Comparison of ENCODE assay signal across 10 mouse cellular contexts in genomic region chr3:55816638-55817375, GRCm38 (mm10). TPM values are rescaled to one million over a fixed set of nuclear protein-coding genes. Genes with fewer than 3 reads are reported as not detected.
DNase-seq lines count a peak whose midpoint lies in the region; ATAC-seq and TF ChIP-seq lines count a peak whose summit lies in the region.
"Had no signal": no experiment of that assay in that cellular context is flagged by ENCODE, and none has a peak within 500 bp of the region (broad histone marks: within the 10 kb centered on the region; RNA-seq: fewer than 3 reads in every experiment).

No protein-coding gene starts in this region.

- H3K79me2 ChIP-seq in liver, adult 2 months (ENCODE audit: control insufficient read depth, insufficient read depth, low read length) = no peaks in the 10 kb centered on the region

- no peak overlapping the region for H3K4me2 ChIP-seq in forebrain, postnatal 0 days (ENCODE audit: low read depth)
- H3K4me2 ChIP-seq in forebrain, embryonic 14.5 days (ENCODE audit: low read length) = no peak overlapping the region
- H3K4me2 ChIP-seq in liver, embryonic 12.5 days = no peak overlapping the region
- H3K4me2 ChIP-seq in embryonic facial prominence, embryonic 13.5 days = 0 out of 2 replicates have a peak overlapping the region, but pooled peaks have one; percentile 14
- no peak overlapping the region for H3K4me2 ChIP-seq in forebrain, embryonic 12.5 days

- no peak for TF ChIP-seq CTCF in forebrain, postnatal 0 days (IDR thresholded peaks at IDR 0.05; ENCODE audit: low read depth)
- no peak for TF ChIP-seq CTCF in liver, adult 2 months (IDR thresholded peaks at IDR 0.05; ENCODE audit: low read depth, low read length)

- no peaks in the 10 kb centered on the region for H3K9me3 ChIP-seq in forebrain, postnatal 0 days (ENCODE audit: low read length)
- no peaks in the 10 kb centered on the region for H3K9me3 ChIP-seq in forebrain, embryonic 14.5 days (replicated peaks; ENCODE audit: control insufficient read depth, low read length)
- H3K9me3 ChIP-seq in liver, embryonic 12.5 days (replicated peaks) = no peaks in the 10 kb centered on the region
- H3K9me3 ChIP-seq in embryonic facial prominence, embryonic 13.5 days = no peaks in the 10 kb centered on the region; the same call in 1 of the 2 replicates
- no peaks in the 10 kb centered on the region for H3K9me3 ChIP-seq in forebrain, embryonic 12.5 days

- H3K36me3 ChIP-seq in forebrain, postnatal 0 days (ENCODE audit: insufficient read depth) = peaks cover 8% of the 10 kb centered on the region; the same call in 1 of the 2 replicates
- peaks cover 4% of the 10 kb centered on the region; the same call in 1 of the 2 replicates for H3K36me3 ChIP-seq in forebrain, embryonic 14.5 days (ENCODE audit: control insufficient read depth, insufficient read depth, low read length)
- no peaks in the 10 kb centered on the region for H3K36me3 ChIP-seq in liver, adult 2 months (ENCODE audit: control insufficient read depth, insufficient read depth, low read length)
- no peaks in the 10 kb centered on the region for H3K36me3 ChIP-seq in liver, embryonic 12.5 days
- H3K36me3 ChIP-seq in embryonic facial prominence, embryonic 13.5 days = no peaks in the 10 kb centered on the region
- H3K36me3 ChIP-seq in forebrain, embryonic 12.5 days (replicated peaks) = 0 out of 2 replicates have a peak, but pooled peaks cover 2% of the 10 kb centered on the region

- H3K4me3 ChIP-seq in forebrain, postnatal 0 days (ENCODE audit: low read depth, low read length) = no peak overlapping the region
- no peak overlapping the region for H3K4me3 ChIP-seq in forebrain, embryonic 14.5 days (ENCODE audit: low read depth, low read length)
- H3K4me3 ChIP-seq in liver, adult 2 months (ENCODE audit: insufficient read depth, low read depth, low read length) = no peak overlapping the region
- no peak overlapping the region for H3K4me3 ChIP-seq in liver, embryonic 12.5 days
- H3K4me3 ChIP-seq in embryonic facial prominence, embryonic 13.5 days = no peak overlapping the region
- no peak overlapping the region for H3K4me3 ChIP-seq in forebrain, embryonic 12.5 days (replicated peaks)

- peak overlapping the region; percentile 9; the same call in 1 of the 2 replicates for H3K27ac ChIP-seq in forebrain, postnatal 0 days (ENCODE audit: low read depth, low read length)
- no peak overlapping the region for H3K27ac ChIP-seq in forebrain, embryonic 14.5 days (ENCODE audit: low read depth, low read length)
- H3K27ac ChIP-seq in liver, adult 2 months (replicated peaks; ENCODE audit: insufficient read depth, low read depth, low read length) = no peak overlapping the region
- H3K27ac ChIP-seq in liver, embryonic 12.5 days = no peak overlapping the region
- H3K27ac ChIP-seq in embryonic facial prominence, embryonic 13.5 days = peak overlapping the region; percentile 71
- H3K27ac ChIP-seq in forebrain, embryonic 12.5 days = no peak overlapping the region

- H3K4me1 ChIP-seq in forebrain, postnatal 0 days (ENCODE audit: insufficient read depth) = no peaks in the 10 kb centered on the region
- no peaks in the 10 kb centered on the region for H3K4me1 ChIP-seq in forebrain, embryonic 14.5 days (ENCODE audit: control insufficient read depth, insufficient read depth, low read length)
- H3K4me1 ChIP-seq in liver, adult 2 months (ENCODE audit: control insufficient read depth, insufficient read depth, low read length) = no peaks in the 10 kb centered on the region
- no peaks in the 10 kb centered on the region for H3K4me1 ChIP-seq in liver, embryonic 12.5 days
- H3K4me1 ChIP-seq in embryonic facial prominence, embryonic 13.5 days = peaks cover 24% of the 10 kb centered on the region
- H3K4me1 ChIP-seq in forebrain, embryonic 12.5 days = no peaks in the 10 kb centered on the region; the same call in none of the 2 replicates

- no peak for TF ChIP-seq POLR2A in liver, adult 2 months (IDR thresholded peaks at IDR 0.05; ENCODE audit: extremely low read depth, insufficient read depth, low read length)

- H3K9ac ChIP-seq in forebrain, postnatal 0 days = no peak overlapping the region
- no peak overlapping the region for H3K9ac ChIP-seq in forebrain, embryonic 14.5 days (ENCODE audit: low read length)
- H3K9ac ChIP-seq in liver, adult 2 months (ENCODE audit: low read depth, low read length) = no peak overlapping the region
- H3K9ac ChIP-seq in liver, embryonic 12.5 days = no peak overlapping the region
- no peak overlapping the region for H3K9ac ChIP-seq in embryonic facial prominence, embryonic 13.5 days
- H3K9ac ChIP-seq in forebrain, embryonic 12.5 days = no peak overlapping the region

- no peak for DNase-seq in forebrain, postnatal 0 days
- DNase-seq in forebrain, embryonic 14.5 days (ENCODE audit: low spot score) = no peak
- peak; percentile 16 for DNase-seq in liver, adult 2 months (ENCODE audit: extremely low read depth, low read depth, low spot score)
- DNase-seq in lung, postnatal 36 days = peak; percentile 21
- DNase-seq in embryo, embryonic 11 days = no peak
- DNase-seq: thymus, adult 18-20 months had no signal

- WGBS in forebrain, postnatal 0 days = 75% methylated on average over 6 of the region's 6 CpGs
- 86% methylated on average over 6 of the region's 6 CpGs for WGBS in forebrain, embryonic 14.5 days
- 75% methylated on average over 6 of the region's 6 CpGs for WGBS in liver, adult 2 months
- WGBS in liver, embryonic 12.5 days (ENCODE audit: insufficient replicate concordance) = 25% methylated on average over 6 of the region's 6 CpGs
- 35% methylated on average over 6 of the region's 6 CpGs for WGBS in embryonic facial prominence, embryonic 13.5 days
- 90% methylated on average over 6 of the region's 6 CpGs for WGBS in forebrain, embryonic 12.5 days

- ATAC-seq in forebrain, postnatal 0 days = no peak
- ATAC-seq in forebrain, embryonic 14.5 days = no peak
- no peak for ATAC-seq in liver, embryonic 12.5 days
- ATAC-seq in embryonic facial prominence, embryonic 13.5 days (ENCODE audit: insufficient number of reproducible peaks, insufficient read depth, low FRiP score, low TSS enrichment, low read depth) = no peak
- ATAC-seq in forebrain, embryonic 12.5 days (ENCODE audit: low FRiP score) = no peak

- no peaks in the 10 kb centered on the region for H3K27me3 ChIP-seq in forebrain, postnatal 0 days (ENCODE audit: insufficient read depth, low read length)
- H3K27me3 ChIP-seq in forebrain, embryonic 14.5 days (replicated peaks; ENCODE audit: control insufficient read depth, insufficient read depth, low read length) = no peaks in the 10 kb centered on the region
- H3K27me3 ChIP-seq in liver, adult 2 months (ENCODE audit: control insufficient read depth, insufficient read depth, low read length) = no peaks in the 10 kb centered on the region
- H3K27me3 ChIP-seq in liver, embryonic 12.5 days (replicated peaks) = no peaks in the 10 kb centered on the region
- H3K27me3 ChIP-seq in embryonic facial prominence, embryonic 13.5 days = no peaks in the 10 kb centered on the region
- H3K27me3 ChIP-seq in forebrain, embryonic 12.5 days = no peaks in the 10 kb centered on the region
- H3K27me3 ChIP-seq: CH12.LX had no signal

RNA-seq across cellular contexts. Expression of gene Mab21l1, which starts 34.5 kb away (rescaled TPM):
- 8.9 and 16.9 TPM in 2 replicates for total RNA-seq in forebrain, postnatal 0 days (2014; rRNA removed)
- 10.0 and 13.5 TPM in 2 replicates for polyA plus RNA-seq in forebrain, postnatal 0 days (2015; fragmentation: Nextera tagmentation; extraction: Ambion mirVana)
- 18.2 and 20.6 TPM in 2 replicates for polyA plus RNA-seq in forebrain, embryonic 14.5 days (2014; fragmentation: Nextera tagmentation; extraction: Ambion mirVana)
- not detected in 2 replicates for total RNA-seq in liver, adult 2 months (2014; rRNA removed)
- not detected in 2 replicates for polyA plus RNA-seq in liver, adult 2 months (2012; rRNA removed)
- 0.20 and 0.26 TPM in 2 replicates for polyA plus RNA-seq in liver, embryonic 12.5 days (2016; fragmentation: Nextera tagmentation; extraction: Ambion mirVana)
- polyA plus RNA-seq in embryonic facial prominence, embryonic 13.5 days (2015; fragmentation: Nextera tagmentation; extraction: Ambion mirVana) = 48.6 and 54.5 TPM in 2 replicates
- polyA plus RNA-seq in forebrain, embryonic 12.5 days (2016; fragmentation: Nextera tagmentation; extraction: Ambion mirVana) = 27.4 and 34.9 TPM in 2 replicates
- total RNA-seq: CH12.LX had no signal

Comparison
In these comparisons a context has a peak if more than half of its experiments do, and no peak if none do; other contexts are left out.
1. H3K27ac ChIP-seq: peak in forebrain, postnatal 0 days (single experiment) and embryonic facial prominence, embryonic 13.5 days (single experiment); none in forebrain, embryonic 14.5 days (single experiment), liver, adult 2 months (single experiment), liver, embryonic 12.5 days (single experiment) and forebrain, embryonic 12.5 days (single experiment).
2. DNase-seq: peak in liver, adult 2 months (single experiment) and lung, postnatal 36 days (single experiment); none in forebrain, postnatal 0 days (single experiment), forebrain, embryonic 14.5 days (single experiment) and embryo, embryonic 11 days (single experiment).